Mouse (Mus musculus) small intestine, adult 10 weeks (tissue): ENCODE results near the gene Map6. TPM values are rescaled to one million over a fixed set of nuclear protein-coding genes. Genes with fewer than 3 reads are reported as not detected.

Experiments used
- polyA plus RNA-seq: library from polyadenylated mRNA; stranded (reverse); fragments of 350-450 nt; fragmentation: Illumina TruSeq; extraction: RNeasy Lipid Tissue Mini Kit (QIAGEN cat#74804); gene quantifications from one replicate; pipeline ENCODE4 v1.2.3, GENCODE M21; 2014; ENCODE audit warnings: low replicate concordance

Map6 gene
- 0.22 TPM for polyA plus RNA-seq

GRCm38 (mm10) chr7:99267251-99267896 lies at the start of gene Map6:
Map6 (plus strand) TSS chr7:99267447.

GRCm38 (mm10) chr7:99238417-99238816 lies 28.8 kb upstream of the Map6 start, which contains the start of gene Mogat2:
Mogat2 (minus strand) TSS chr7:99238619.

GRCm38 (mm10) chr7:99352526-99353400 lies 85.5 kb downstream of the Map6 start, which contains the start of gene Serpinh1:
Serpinh1 (minus strand) TSS chr7:99353239.

GRCm38 (mm10) chr7:99381214-99382087 lies 114.2 kb downstream of the Map6 start, which contains the start of gene Gdpd5:
Gdpd5 (plus strand) TSS chr7:99381414.

Other genes starting within 250 kb of the Map6 start
- 7.9 TPM for gene Uvrag, start 126.3 kb upstream of the Map6 start, polyA plus RNA-seq
- 37.5 TPM for gene Dgat2, start 84.7 kb upstream of the Map6 start, polyA plus RNA-seq
- gene Mogat2, start 28.8 kb upstream of the Map6 start, polyA plus RNA-seq: 26.9 TPM
- gene Serpinh1, start 85.8 kb downstream of the Map6 start, polyA plus RNA-seq: 13.3 TPM
- gene Gdpd5, start 114.0 kb downstream of the Map6 start, polyA plus RNA-seq: 0.11 TPM
- gene Klhl35, start 198.6 kb downstream of the Map6 start, polyA plus RNA-seq: not detected
- 387 TPM for gene Rps3, start 216.3 kb downstream of the Map6 start, polyA plus RNA-seq